Mouse (Mus musculus): ENCODE data around the gene Efna5. TPM values are rescaled to one million over a fixed set of nuclear protein-coding genes. Genes with fewer than 3 reads are reported as not detected.

The Efna5 gene
- total and polyA plus RNA-seq, 3 experiments, result 0.04 to 0.23 TPM; not detected in 1

- Histone ChIP-seq H3K27ac (ENCODE audit: insufficient read depth, low read depth) (no peak overlapping the region), H3K9me3 (replicated peaks; ENCODE audit: low read length) (no peaks in the 10 kb centered on the region), H3K27me3 (replicated peaks) (no peaks in the 10 kb centered on the region), H3K4me2 (ENCODE audit: insufficient read depth, low read depth, poor library complexity, severe bottlenecking) (no peak overlapping the region), H3K9ac (ENCODE audit: insufficient read depth, low read depth) (no peak overlapping the region), H3K4me3 (replicated peaks in 1 of 3; ENCODE audit: low read depth in 2 of 3, low read length in 2 of 3, poor library complexity in 1 of 3) (no peak overlapping the region), H3K4me1 (ENCODE audit: control insufficient read depth in 1 of 2, insufficient read depth in 2 of 2) (no peaks in the 10 kb centered on the region), H3K36me3 (replicated peaks in 1 of 2; ENCODE audit: control insufficient read depth in 1 of 2, insufficient read depth in 1 of 2, low read length in 1 of 2) (no peaks in the 10 kb centered on the region), H3K79me2 (replicated peaks; ENCODE audit: control insufficient read depth, extremely low read depth, insufficient read depth, poor library complexity, severe bottlenecking) (no peaks in the 10 kb centered on the region)
- dilution Hi-C loops (cut with MboI; ENCODE audit: extremely low pct_ligation_motif_present, extremely low pct_unique_long_range_greater_than_20kb, low sequenced_read_pairs), result no loop called here
- no peak for DNase-seq (ENCODE audit: extremely low read depth)
- TF ChIP-seq IRF4 (IDR thresholded peaks at IDR 0.05; ENCODE audit: low read depth, low read length) (no peak), SMC3 (IDR thresholded peaks at IDR 0.05; ENCODE audit: low read depth, low read length) (no peak), E2F4 (IDR thresholded peaks at IDR 0.05; ENCODE audit: insufficient replicate concordance, low read depth, low read length) (no peak), MEF2A (IDR thresholded peaks at IDR 0.05; ENCODE audit: borderline replicate concordance, low read depth, low read length) (no peak), MYC (IDR thresholded peaks at IDR 0.05; ENCODE audit: low read depth, low read length) (no peak), GABPA (IDR thresholded peaks at IDR 0.05; ENCODE audit: insufficient replicate concordance, low read depth, low read length) (no peak), CTCF (conservative IDR thresholded peaks at IDR 0.05 in 1 of 2, IDR thresholded peaks at IDR 0.05 in 1 of 2; ENCODE audit: low read depth in 2 of 2, low read length in 2 of 2) (no peak), PAX5 (IDR thresholded peaks at IDR 0.05; ENCODE audit: low read length) (no peak), TBP (conservative IDR thresholded peaks at IDR 0.05; ENCODE audit: low read depth, low read length) (no peak), UBTF (IDR thresholded peaks at IDR 0.05; ENCODE audit: low read depth, low read length) (no peak), NELFE (IDR thresholded peaks at IDR 0.05; ENCODE audit: low read depth, low read length) (no peak), MAX (IDR thresholded peaks at IDR 0.05; ENCODE audit: low read length) (no peak), CHD1 (IDR thresholded peaks at IDR 0.05; ENCODE audit: low read depth, low read length) (no peak), MAFK (IDR thresholded peaks at IDR 0.05; ENCODE audit: insufficient replicate concordance, low read length) (no peak), JUN (IDR thresholded peaks at IDR 0.05; ENCODE audit: insufficient read depth, low read depth, low read length) (no peak), ELF1 (IDR thresholded peaks at IDR 0.05; ENCODE audit: low read depth, low read length) (no peak), ZKSCAN1 (IDR thresholded peaks at IDR 0.05; ENCODE audit: borderline replicate concordance, low read depth, low read length) (no peak), RAD21 (IDR thresholded peaks at IDR 0.05; ENCODE audit: low read depth, low read length) (no peak), POLR2AphosphoS2 (IDR thresholded peaks at IDR 0.05; ENCODE audit: low read depth, low read length) (no peak)
- in situ Hi-C loops (cut with MboI; ENCODE audit: low pct_ligation_motif_present, low pct_unique_long_range_greater_than_20kb, low sequenced_read_pairs), result no loop called here
Measured at GRCm38 (mm10) chr17:62728142-62728917, 152.8 kb downstream of the Efna5 start.

GRCm38 (mm10) chr17:62726102-62726501 lies 155.0 kb downstream of the Efna5 start:
- Histone ChIP-seq H3K4me2 (ENCODE audit: insufficient read depth, low read depth, poor library complexity, severe bottlenecking) (no peak overlapping the region), H3K27ac (ENCODE audit: insufficient read depth, low read depth) (no peak overlapping the region), H3K9ac (ENCODE audit: insufficient read depth, low read depth) (no peak overlapping the region), H3K79me2 (replicated peaks; ENCODE audit: control insufficient read depth, extremely low read depth, insufficient read depth, poor library complexity, severe bottlenecking) (no peaks in the 10 kb centered on the region), H3K27me3 (replicated peaks) (no peaks in the 10 kb centered on the region), H3K9me3 (replicated peaks; ENCODE audit: low read length) (no peaks in the 10 kb centered on the region), H3K4me1 (ENCODE audit: control insufficient read depth in 1 of 2, insufficient read depth in 2 of 2) (no peaks in the 10 kb centered on the region), H3K4me3 (replicated peaks in 1 of 3; ENCODE audit: low read depth in 2 of 3, low read length in 2 of 3, poor library complexity in 1 of 3) (no peak overlapping the region), H3K36me3 (replicated peaks in 1 of 2; ENCODE audit: control insufficient read depth in 1 of 2, insufficient read depth in 1 of 2, low read length in 1 of 2) (no peaks in the 10 kb centered on the region)
- in situ Hi-C loops (cut with MboI; ENCODE audit: low pct_ligation_motif_present, low pct_unique_long_range_greater_than_20kb, low sequenced_read_pairs), result no loop called here
- TF ChIP-seq ZMIZ1 (IDR thresholded peaks at IDR 0.05; ENCODE audit: low read depth, low read length), result no peak
- TF ChIP-seq BHLHE40 (IDR thresholded peaks at IDR 0.05; ENCODE audit: low read depth, low read length), result no peak
- TF ChIP-seq USF2 (conservative IDR thresholded peaks at IDR 0.05; ENCODE audit: low read depth, low read length), result no peak
- TF ChIP-seq ELF1 (IDR thresholded peaks at IDR 0.05; ENCODE audit: low read depth, low read length), result no peak
- no peak for TF ChIP-seq IRF4 (IDR thresholded peaks at IDR 0.05; ENCODE audit: low read depth, low read length)
- no peak for TF ChIP-seq SIN3A (IDR thresholded peaks at IDR 0.05; ENCODE audit: low read length)
- TF ChIP-seq KAT2A (IDR thresholded peaks at IDR 0.05; ENCODE audit: insufficient replicate concordance, low read length), result no peak
- TF ChIP-seq MYC (IDR thresholded peaks at IDR 0.05; ENCODE audit: low read depth, low read length), result no peak
- no peak for TF ChIP-seq MAZ (IDR thresholded peaks at IDR 0.05; ENCODE audit: low read depth, low read length)
- no peak for TF ChIP-seq ZKSCAN1 (IDR thresholded peaks at IDR 0.05; ENCODE audit: borderline replicate concordance, low read depth, low read length)
- no peak for TF ChIP-seq TBP (conservative IDR thresholded peaks at IDR 0.05; ENCODE audit: low read depth, low read length)
- TF ChIP-seq ETS1 (conservative IDR thresholded peaks at IDR 0.05; ENCODE audit: low read depth, low read length), result no peak
- no peak for TF ChIP-seq JUND (conservative IDR thresholded peaks at IDR 0.05; ENCODE audit: low read depth, low read length)
- no peak for TF ChIP-seq PAX5 (IDR thresholded peaks at IDR 0.05; ENCODE audit: low read length)
- TF ChIP-seq GABPA (IDR thresholded peaks at IDR 0.05; ENCODE audit: insufficient replicate concordance, low read depth, low read length), result no peak
- TF ChIP-seq NELFE (IDR thresholded peaks at IDR 0.05; ENCODE audit: low read depth, low read length), result no peak
- no peak for TF ChIP-seq MEF2A (IDR thresholded peaks at IDR 0.05; ENCODE audit: borderline replicate concordance, low read depth, low read length)
- TF ChIP-seq ZNF384 (IDR thresholded peaks at IDR 0.05; ENCODE audit: low read depth, low read length), result no peak
- TF ChIP-seq CTCF (conservative IDR thresholded peaks at IDR 0.05 in 1 of 2, IDR thresholded peaks at IDR 0.05 in 1 of 2; ENCODE audit: low read depth in 2 of 2, low read length in 2 of 2), result no peak
- DNase-seq (ENCODE audit: extremely low read depth), result no peak
- dilution Hi-C loops (cut with MboI; ENCODE audit: extremely low pct_ligation_motif_present, extremely low pct_unique_long_range_greater_than_20kb, low sequenced_read_pairs), result no loop called here

All from CH12.LX (cell line).